Mouse (Mus musculus) CH12.LX (cell line): Measurements from ENCODE around the gene Rab44. TPM values are rescaled to one million over a fixed set of nuclear protein-coding genes. Genes with fewer than 3 reads are reported as not detected.

Experiments used
- DNase-seq: peaks from one replicate; pipeline ENCODE4 v3.0.0-alpha.2; 2013; ENCODE audit errors: extremely low read depth
- H3K27ac ChIP-seq: 2 replicates; pipeline ENCODE4 v1.5.1; 2012; ENCODE audit warnings: low read depth, mild to moderate bottlenecking, control low read depth, moderate library complexity; ENCODE audit not compliant: insufficient read depth
- H3K27me3 ChIP-seq: replicated peaks from 2 replicates; pipeline ENCODE3; 2012; ENCODE audit warnings: inconsistent platforms
- H3K36me3 ChIP-seq, 2 experiments: replicated peaks in 1 of 2; 2 replicates each; pipeline versions ENCODE3 to v1.6.1; 2012; ENCODE audit warnings: inconsistent platforms in 1 of 2, low read length in 1 of 2, mild to moderate bottlenecking in 1 of 2, mixed read lengths in 1 of 2, moderate library complexity in 1 of 2; ENCODE audit not compliant: control insufficient read depth in 1 of 2, insufficient read depth in 1 of 2
- H3K4me1 ChIP-seq, 2 experiments: 2 replicates each; pipeline ENCODE4 v1.6.1; 2012; ENCODE audit warnings: inconsistent platforms in 1 of 2, moderate library complexity in 1 of 2; ENCODE audit not compliant: insufficient read depth in 2 of 2, control insufficient read depth in 1 of 2
- H3K4me2 ChIP-seq: 2 replicates; pipeline ENCODE4 v1.6.1; 2012; ENCODE audit warnings: low read depth, mild to moderate bottlenecking, control low read depth; ENCODE audit not compliant: poor library complexity, insufficient read depth, severe bottlenecking
- H3K4me3 ChIP-seq, 3 experiments: fragments of 150-350 bp in 1 of 3; sonication (generic) in 1 of 3; replicated peaks in 1 of 3; 2 replicates each; pipeline versions ENCODE3 to v1.5.1; 2011 to 2012; ENCODE audit warnings: low read depth in 2 of 3, low read length in 2 of 3, mild to moderate bottlenecking in 2 of 3, moderate library complexity in 2 of 3, control low read depth in 1 of 3, improper control_type of control experiment in 1 of 3, inconsistent platforms in 1 of 3, mixed read lengths in 1 of 3; ENCODE audit not compliant: poor library complexity in 1 of 3
- H3K79me2 ChIP-seq: replicated peaks from 2 replicates; pipeline ENCODE4 v1.6.1; 2012; ENCODE audit warnings: mild to moderate bottlenecking, moderate library complexity; ENCODE audit not compliant: control insufficient read depth, poor library complexity, insufficient read depth, severe bottlenecking; ENCODE audit errors: extremely low read depth
- H3K9ac ChIP-seq: 2 replicates; pipeline ENCODE4 v1.6.1; 2012; ENCODE audit warnings: low read depth, mild to moderate bottlenecking, control low read depth, moderate library complexity; ENCODE audit not compliant: insufficient read depth
- H3K9me3 ChIP-seq: replicated peaks from 2 replicates; pipeline ENCODE3; 2012; ENCODE audit warnings: low read length, inconsistent platforms, mixed read lengths
- BHLHE40 ChIP-seq: IDR thresholded peaks from 2 replicates; pipeline ENCODE4 v1.6.1; 2011; ENCODE audit warnings: mild to moderate bottlenecking, low read depth, low read length, improper control_type of control experiment
- CHD2 ChIP-seq: IDR thresholded peaks from 2 replicates; pipeline ENCODE4 v1.6.1; 2011; ENCODE audit warnings: low read length, improper control_type of control experiment
- CTCF ChIP-seq, 2 experiments: IDR thresholded peaks in 1 of 2; conservative IDR thresholded peaks in 1 of 2; 2 replicates each; pipeline ENCODE4 v1.5.1; 2011 to 2012; ENCODE audit warnings: low read depth in 2 of 2, low read length in 2 of 2, improper control_type of control experiment in 1 of 2, inconsistent platforms in 1 of 2, mild to moderate bottlenecking in 1 of 2, moderate library complexity in 1 of 2
- E2F4 ChIP-seq: IDR thresholded peaks from 2 replicates; pipeline ENCODE4 v1.6.1; 2011; ENCODE audit warnings: low read depth, low read length, improper control_type of control experiment; ENCODE audit not compliant: insufficient replicate concordance
- GABPA ChIP-seq: IDR thresholded peaks from 2 replicates; pipeline ENCODE4 v1.6.1; 2012; ENCODE audit warnings: low read depth, low read length, improper control_type of control experiment, inconsistent platforms; ENCODE audit not compliant: insufficient replicate concordance
- JUND ChIP-seq: conservative IDR thresholded peaks from 2 replicates; pipeline ENCODE4 v1.6.1; 2011; ENCODE audit warnings: low read depth, low read length, improper control_type of control experiment
- MEF2A ChIP-seq: IDR thresholded peaks from 2 replicates; pipeline ENCODE4 v1.6.1; 2014; ENCODE audit warnings: low read depth, mild to moderate bottlenecking, inconsistent platforms, low read length, improper control_type of control experiment, borderline replicate concordance
- NRF1 ChIP-seq: IDR thresholded peaks from 2 replicates; pipeline ENCODE4 v1.6.1; 2014; ENCODE audit warnings: low read depth, mild to moderate bottlenecking, inconsistent platforms, low read length, improper control_type of control experiment, moderate library complexity
- PAX5 ChIP-seq: IDR thresholded peaks from 2 replicates; pipeline ENCODE4 v1.6.1; 2012; ENCODE audit warnings: low read length, inconsistent platforms, mixed read lengths
- USF1 ChIP-seq: IDR thresholded peaks from 2 replicates; pipeline ENCODE4 v1.6.1; 2014; ENCODE audit warnings: low read depth, mild to moderate bottlenecking, inconsistent platforms, low read length, improper control_type of control experiment
- dilution Hi-C: fragments of 300-500 bp; cut with MboI; formaldehyde crosslinking; loops from 2 replicates; pipeline ENCODE4 v1.14.3; 2020; ENCODE audit warnings: low sequenced_read_pairs; ENCODE audit not compliant: extremely low pct_unique_long_range_greater_than_20kb, extremely low pct_ligation_motif_present
- in situ Hi-C: fragments of 300-500 bp; cut with MboI; formaldehyde crosslinking; loops from 3 replicates; pipeline ENCODE4 v1.14.3; 2019; ENCODE audit warnings: low sequenced_read_pairs, low pct_ligation_motif_present, low pct_unique_long_range_greater_than_20kb, mixed read lengths
- polyA plus RNA-seq: library from polyadenylated mRNA; unstranded; fragments of >175 nt; gene quantifications from 2 replicates; pipeline ENCODE4 v1.2.1, GENCODE M21; 2012; ENCODE audit warnings: low read depth; ENCODE audit not compliant: insufficient read length
- total RNA-seq, 2 experiments: library from RNA; depleted of rRNA; stranded (reverse); fragments of 300-350 nt in 1 of 2; fragments of >200 nt in 1 of 2; gene quantifications; 2 replicates each; pipeline ENCODE4 v1.2.3; 2012 to 2014

Gene Rab44
- total and polyA plus RNA-seq, 3 experiments: 0.30 to 0.34 TPM; not detected in 1

GRCm38 (mm10) chr17:29186989-29187859 is 73.3 kb downstream of the Rab44 start:
- no peaks in the 10 kb centered on the region for H3K79me2 ChIP-seq
- H3K4me2 ChIP-seq: no peak overlapping the region
- dilution Hi-C loops (no loop called here), in situ Hi-C loops (no loop called here)
- H3K9me3 ChIP-seq: no peaks in the 10 kb centered on the region
- no peak overlapping the region for H3K4me3 ChIP-seq
- DNase-seq: no peak
- TF ChIP-seq MEF2A: no peak
- no peak for TF ChIP-seq E2F4
- no peak for TF ChIP-seq NRF1
- no peak for TF ChIP-seq PAX5
- no peak for TF ChIP-seq GABPA
- H3K36me3 ChIP-seq: no peaks in the 10 kb centered on the region
- no peak overlapping the region for H3K27ac ChIP-seq
- peaks cover 24 to 25% of the 10 kb centered on the region in 2 experiments; a peak in 3 of 4 replicates for H3K4me1 ChIP-seq
- H3K27me3 ChIP-seq: peaks cover 3% of the 10 kb centered on the region
- no peak overlapping the region for H3K9ac ChIP-seq

GRCm38 (mm10) chr17:29188989-29189388 is 75.0 kb downstream of the Rab44 start:
- no peak for TF ChIP-seq CTCF (conservative IDR thresholded peaks at IDR 0.05 in 1 of 2, IDR thresholded peaks at IDR 0.05 in 1 of 2; ENCODE audit: low read depth in 2 of 2, low read length in 2 of 2)
- no peaks in the 10 kb centered on the region for H3K9me3 ChIP-seq
- no peak for DNase-seq
- no peak overlapping the region for H3K9ac ChIP-seq
- peaks cover 17 to 25% of the 10 kb centered on the region in 2 experiments for H3K4me1 ChIP-seq
- no peaks in the 10 kb centered on the region for H3K27me3 ChIP-seq
- in situ Hi-C loops (no loop called here), dilution Hi-C loops (no loop called here)
- no peaks in the 10 kb centered on the region for H3K79me2 ChIP-seq
- H3K27ac ChIP-seq: no peak overlapping the region
- H3K36me3 ChIP-seq: no peaks in the 10 kb centered on the region
- H3K4me3 ChIP-seq: no peak overlapping the region
- no peak overlapping the region for H3K4me2 ChIP-seq

- H3K9me3 ChIP-seq: no peaks in the 10 kb centered on the region
- H3K36me3 ChIP-seq: no peaks in the 10 kb centered on the region
- in situ Hi-C loops: no loop called here
- no peak overlapping the region for H3K9ac ChIP-seq
- H3K27me3 ChIP-seq: no peaks in the 10 kb centered on the region
- H3K4me2 ChIP-seq: no peak overlapping the region
- DNase-seq: no peak
- H3K4me1 ChIP-seq: peaks cover 8 to 36% of the 10 kb centered on the region in 2 experiments
- no peaks in the 10 kb centered on the region for H3K79me2 ChIP-seq
- H3K4me3 ChIP-seq: no peak overlapping the region
- TF ChIP-seq CHD2 (no peak), BHLHE40 (no peak), PAX5 (no peak), USF1 (no peak), JUND (no peak)
- dilution Hi-C loops: no loop called here
- no peak overlapping the region for H3K27ac ChIP-seq
Measured at GRCm38 (mm10) chr17:29195579-29195978, 81.6 kb downstream of the Rab44 start.

Other genes with a start within 250 kb of the Rab44 start
- 1.4 TPM in 2 replicates for gene 4930539E08Rik, start 198.8 kb upstream of the Rab44 start, total RNA-seq (2012; rRNA removed)
- 0.57 and 0.62 TPM in 2 replicates for gene 4930539E08Rik, start 198.8 kb upstream of the Rab44 start, total RNA-seq (2014; rRNA removed)
- gene 4930539E08Rik, start 198.8 kb upstream of the Rab44 start, polyA plus RNA-seq: 1.2 and 1.4 TPM in 2 replicates
- gene Pxt1, start 170.3 kb upstream of the Rab44 start, total RNA-seq (2012; rRNA removed): not detected in 2 replicates
- not detected in 2 replicates for gene Pxt1, start 170.3 kb upstream of the Rab44 start, total RNA-seq (2014; rRNA removed)
- gene Pxt1, start 170.3 kb upstream of the Rab44 start, polyA plus RNA-seq: not detected in 2 replicates
- gene Kctd20, start 162.2 kb upstream of the Rab44 start, total RNA-seq (2012; rRNA removed): 40.1 and 41.3 TPM in 2 replicates
- 62.9 and 68.5 TPM in 2 replicates for gene Kctd20, start 162.2 kb upstream of the Rab44 start, total RNA-seq (2014; rRNA removed)
- 68.6 and 85.2 TPM in 2 replicates for gene Kctd20, start 162.2 kb upstream of the Rab44 start, polyA plus RNA-seq
- gene Stk38, start 106.2 kb upstream of the Rab44 start, total RNA-seq (2012; rRNA removed): 25.9 and 29.0 TPM in 2 replicates
- 56.0 and 56.4 TPM in 2 replicates for gene Stk38, start 106.2 kb upstream of the Rab44 start, total RNA-seq (2014; rRNA removed)
- 50.9 and 56.0 TPM in 2 replicates for gene Stk38, start 106.2 kb upstream of the Rab44 start, polyA plus RNA-seq
- 171 and 266 TPM in 2 replicates for gene Srsf3, start 81.5 kb upstream of the Rab44 start, total RNA-seq (2012; rRNA removed)
- 380 and 479 TPM in 2 replicates for gene Srsf3, start 81.5 kb upstream of the Rab44 start, total RNA-seq (2014; rRNA removed)
- gene Srsf3, start 81.5 kb upstream of the Rab44 start, polyA plus RNA-seq: 687 and 712 TPM in 2 replicates
- gene Cdkn1a, start 23.2 kb upstream of the Rab44 start, total RNA-seq (2012; rRNA removed): 25.3 and 37.5 TPM in 2 replicates
- gene Cdkn1a, start 23.2 kb upstream of the Rab44 start, total RNA-seq (2014; rRNA removed): 9.1 and 10.6 TPM in 2 replicates
- gene Cdkn1a, start 23.2 kb upstream of the Rab44 start, polyA plus RNA-seq: 55.0 and 59.1 TPM in 2 replicates
- gene Cpne5, start 124.0 kb downstream of the Rab44 start, total RNA-seq (2012; rRNA removed): 0.50 and 1.3 TPM in 2 replicates
- 0.68 and 0.74 TPM in 2 replicates for gene Cpne5, start 124.0 kb downstream of the Rab44 start, total RNA-seq (2014; rRNA removed)
- 1.4 and 1.9 TPM in 2 replicates for gene Cpne5, start 124.0 kb downstream of the Rab44 start, polyA plus RNA-seq
- gene Ppil1, start 150.0 kb downstream of the Rab44 start, total RNA-seq (2012; rRNA removed): 97.2 and 123 TPM in 2 replicates
- 135 and 143 TPM in 2 replicates for gene Ppil1, start 150.0 kb downstream of the Rab44 start, total RNA-seq (2014; rRNA removed)
- 107 and 110 TPM in 2 replicates for gene Ppil1, start 150.0 kb downstream of the Rab44 start, polyA plus RNA-seq
- 69.1 and 75.1 TPM in 2 replicates for gene BC004004, start 154.6 kb downstream of the Rab44 start, total RNA-seq (2012; rRNA removed)
- gene BC004004, start 154.6 kb downstream of the Rab44 start, total RNA-seq (2014; rRNA removed): 86.1 and 89.1 TPM in 2 replicates
- gene BC004004, start 154.6 kb downstream of the Rab44 start, polyA plus RNA-seq: 60.4 and 67.9 TPM in 2 replicates
- gene Pi16, start 203.5 kb downstream of the Rab44 start, total RNA-seq (2012; rRNA removed): 0.13 TPM in 1 of 2 replicates, not detected in the other
- not detected in 2 replicates for gene Pi16, start 203.5 kb downstream of the Rab44 start, total RNA-seq (2014; rRNA removed)
- gene Pi16, start 203.5 kb downstream of the Rab44 start, polyA plus RNA-seq: not detected in 2 replicates
- 139 and 143 TPM in 2 replicates for gene Mtch1, start 233.8 kb downstream of the Rab44 start, total RNA-seq (2012; rRNA removed)
- gene Mtch1, start 233.8 kb downstream of the Rab44 start, total RNA-seq (2014; rRNA removed): 56.8 and 66.1 TPM in 2 replicates
- 102 and 110 TPM in 2 replicates for gene Mtch1, start 233.8 kb downstream of the Rab44 start, polyA plus RNA-seq
- 48.3 and 67.6 TPM in 2 replicates for gene Fgd2, start 246.8 kb downstream of the Rab44 start, total RNA-seq (2012; rRNA removed)
- gene Fgd2, start 246.8 kb downstream of the Rab44 start, total RNA-seq (2014; rRNA removed): 41.7 and 41.9 TPM in 2 replicates
- gene Fgd2, start 246.8 kb downstream of the Rab44 start, polyA plus RNA-seq: 49.2 and 54.4 TPM in 2 replicates